Mouse (Mus musculus) gastrocnemius, postnatal 14 days (tissue): ENCODE measurements around the gene Khk. TPM values are rescaled to one million over a fixed set of nuclear protein-coding genes. Genes with fewer than 3 reads are reported as not detected.
A peak's percentile ranks its signal among the peaks of the same experiment; 100 is the strongest.

ENCODE experiments used
- DNase-seq: peaks from one replicate; pipeline ENCODE4 v3.0.0; 2021; ENCODE audit warnings: mixed read lengths
- intact Hi-C: fragments of 180-260 bp; cut with DNase I; formaldehyde crosslinking; loops from one replicate; pipeline ENCODE4 v1.15.1; 2025; ENCODE audit warnings: low total_unique reads
- total RNA-seq, 2 experiments: library from RNA; stranded (reverse); gene quantifications; 2 replicates each; pipeline ENCODE4 v1.2.3; 2021

Gene Khk
- total RNA-seq, 2 experiments from 2014 or later, result 31.4 to 32.7 TPM

DNA sequence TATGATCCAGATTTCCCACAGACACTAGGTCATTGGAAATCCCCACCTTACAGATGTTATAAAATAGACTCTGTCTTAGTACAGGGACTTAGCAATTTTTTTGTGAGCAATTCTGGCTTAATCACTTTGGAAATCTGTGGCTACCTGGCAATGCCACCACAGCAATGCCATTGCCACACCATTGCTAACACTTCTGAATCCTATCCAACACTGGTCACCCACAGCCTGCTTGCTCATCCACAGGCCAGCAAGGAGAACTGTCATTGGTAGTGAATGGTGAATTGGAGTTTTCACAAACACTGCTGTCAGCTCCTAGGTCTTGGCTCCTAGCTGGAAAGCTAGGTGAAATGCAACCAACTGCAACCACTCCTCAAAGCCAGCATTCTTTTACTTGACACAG is 10.8 kb upstream of the Khk start:
- intact Hi-C loops, result loop anchor here (5.0 kb wide), 1 partner anchor 103 kb away; no protein-coding TSS in a partner anchor
- no peak for DNase-seq

DNA sequence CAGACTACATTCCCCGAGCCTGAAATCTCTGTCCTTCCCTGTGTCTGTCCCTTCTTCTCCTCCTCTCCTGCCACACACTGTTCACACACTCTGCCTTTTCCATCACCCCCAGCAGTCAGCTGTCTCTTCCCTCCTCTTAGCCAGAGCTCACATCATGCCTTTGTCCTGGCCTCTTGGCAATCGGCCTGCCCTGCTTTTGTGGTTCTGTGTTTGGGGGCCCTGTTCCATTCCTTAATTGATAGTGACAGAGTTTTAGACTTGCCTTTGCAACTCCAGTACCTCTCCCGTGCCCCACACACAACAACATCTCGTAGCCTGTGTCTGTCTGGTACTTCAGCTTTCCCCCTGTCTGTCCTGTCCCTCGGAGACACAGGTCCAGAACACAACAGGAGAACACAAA is 9.1 kb upstream of the Khk start:
- intact Hi-C loops, result loop anchor here (5.0 kb wide), 1 partner anchor 105 kb away; no protein-coding TSS in a partner anchor
- DNase-seq, result no peak

DNA sequence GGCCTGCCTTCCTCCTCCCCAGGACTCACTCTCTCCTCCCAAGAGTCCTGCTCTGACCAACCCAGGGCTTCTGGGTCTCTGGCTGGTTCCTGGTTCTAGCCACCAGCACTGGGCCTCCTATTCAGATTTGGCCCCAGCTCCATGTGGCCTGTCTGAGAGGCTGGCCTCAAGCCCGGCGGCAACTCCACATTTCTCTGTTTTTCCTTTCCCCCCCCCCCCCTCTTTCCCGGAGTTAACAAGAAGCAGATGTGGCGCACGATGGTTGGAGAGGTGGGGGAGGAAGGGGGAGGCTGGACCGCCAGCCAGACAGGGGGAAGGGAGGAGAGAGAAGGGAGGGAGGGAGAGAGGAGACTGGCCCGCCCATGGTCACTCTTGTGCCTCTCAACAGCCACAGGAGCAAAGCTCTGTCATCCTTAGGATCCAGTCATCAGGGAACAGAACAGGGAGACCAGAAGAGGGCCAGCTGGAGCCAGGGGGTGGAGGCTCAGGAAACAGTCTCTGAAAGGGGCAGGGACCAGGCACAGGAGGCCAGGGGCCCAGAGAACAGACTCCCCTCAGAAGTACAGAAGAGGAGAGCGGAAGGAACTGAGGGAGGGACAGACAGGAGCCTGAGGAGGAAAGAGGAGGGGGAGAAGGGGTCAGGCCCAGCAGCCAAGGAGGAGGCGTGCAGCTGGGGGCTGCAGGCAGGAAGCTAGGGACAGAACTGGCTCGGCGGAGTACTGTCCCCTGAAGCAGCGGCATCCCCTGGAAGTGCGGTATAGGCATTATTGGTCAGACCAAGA is 8.0 kb upstream of the Khk start, which contains the start of gene Emilin1:
Gene Emilin1, plus strand, starts transcription at position 343 of the 782 bp plus-strand sequence.
- intact Hi-C loops, result loop anchor here (5.0 kb wide), 1 partner anchor 106 kb away; no protein-coding TSS in a partner anchor
- peak; percentile 87 for DNase-seq

DNA sequence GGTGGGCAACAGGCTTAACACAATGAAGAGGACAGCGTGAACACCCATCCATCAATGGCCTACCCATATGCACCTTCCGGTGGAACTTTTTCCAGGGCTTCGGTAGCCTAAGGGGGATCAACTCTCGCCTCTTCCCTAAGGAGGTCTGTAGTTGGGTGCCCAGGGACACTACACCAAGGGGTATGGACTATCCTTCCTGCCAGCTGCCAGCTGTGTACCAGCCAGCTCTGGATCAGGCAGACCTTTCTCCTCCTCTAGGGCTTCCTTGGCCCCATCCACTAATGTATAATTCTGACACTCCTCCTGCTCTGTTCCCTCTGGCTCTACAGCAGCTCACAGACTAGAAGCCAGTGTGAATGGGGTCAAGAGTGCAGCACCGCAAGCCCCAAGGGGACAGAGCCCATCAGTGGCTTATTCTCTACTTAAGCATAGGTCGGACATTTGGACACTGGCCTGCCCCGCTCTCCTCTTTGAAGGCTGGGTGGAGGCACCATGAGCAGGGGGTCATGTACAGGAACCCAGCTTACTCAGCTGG is 7.1 kb upstream of the Khk start:
- DNase-seq, result no peak

DNA sequence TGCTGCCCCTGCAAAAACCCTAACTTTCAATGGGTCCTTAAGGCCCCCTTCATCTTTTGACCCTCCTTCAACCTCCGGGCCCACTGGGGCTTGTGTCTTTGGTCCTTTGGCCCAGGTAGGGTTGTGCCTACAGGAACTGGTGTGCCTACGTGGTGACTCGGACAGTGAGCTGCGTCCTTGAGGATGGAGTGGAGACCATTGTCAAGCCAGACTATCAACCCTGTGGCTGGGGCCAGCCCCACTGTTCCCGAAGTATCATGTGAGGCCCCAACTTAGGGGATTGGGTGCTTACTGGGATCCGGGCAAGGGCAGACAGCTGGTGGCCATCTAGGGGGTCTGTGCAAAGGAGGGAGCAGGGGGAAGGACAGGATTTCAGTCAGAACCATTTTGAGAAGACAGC is 6.4 kb upstream of the Khk start:
- intact Hi-C loops, result loop anchor here (5.0 kb wide), 2 partner anchors 38 to 108 kb away; no protein-coding TSS in a partner anchor
- DNase-seq, result no peak

More for the DNA sequence above, 7.1 kb upstream of the Khk start:
- intact Hi-C loops, result loop anchor here (5.0 kb wide), 1 partner anchor 107 kb away; no protein-coding TSS in a partner anchor

DNA sequence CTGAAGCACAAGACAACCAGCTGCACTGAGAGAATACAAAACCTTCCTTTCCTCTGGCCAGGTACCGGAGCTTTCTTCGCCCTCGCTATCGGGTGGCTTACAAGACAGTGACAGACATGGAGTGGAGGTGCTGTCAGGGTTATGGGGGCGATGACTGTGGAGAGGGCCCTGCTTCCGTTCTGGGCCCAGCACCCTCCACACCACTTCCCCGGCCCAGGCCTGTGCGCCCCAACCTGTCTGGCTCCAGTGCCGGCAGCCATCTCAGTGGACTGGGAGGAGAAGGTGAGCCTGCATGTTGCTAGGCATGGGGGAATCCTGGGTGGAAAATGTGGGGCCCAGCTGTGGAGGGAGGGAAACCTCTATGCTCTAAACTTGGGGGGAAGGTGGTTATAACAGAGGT is 5.8 kb upstream of the Khk start:
- DNase-seq, result no peak
- intact Hi-C loops, result loop anchor here (5.0 kb wide), 1 partner anchor 38 kb away; no protein-coding TSS in a partner anchor

DNA sequence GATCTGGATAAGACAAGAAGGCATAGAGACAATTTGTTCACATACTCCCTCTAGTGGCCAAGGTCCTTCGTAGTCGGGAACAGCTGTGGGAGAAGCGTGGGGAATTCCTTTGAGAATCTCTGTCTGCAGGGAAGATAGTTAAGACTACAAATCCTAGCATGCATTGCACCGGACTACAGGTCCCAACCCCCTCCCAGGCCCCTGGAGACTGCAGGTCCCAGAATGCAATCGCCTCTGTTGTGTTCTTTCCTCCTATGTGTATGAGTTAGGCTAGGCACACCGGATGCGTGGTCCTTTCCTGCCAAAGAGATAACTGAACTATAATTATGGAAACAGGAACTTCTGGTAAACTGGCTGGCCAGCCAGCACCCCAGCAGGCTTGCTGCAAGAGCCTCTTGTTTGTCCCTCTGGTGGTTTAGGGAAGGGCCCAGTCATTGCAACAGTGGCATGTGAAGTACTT is 5.2 kb upstream of the Khk start:
- intact Hi-C loops, result loop anchor here (5.0 kb wide), 1 partner anchor 39 kb away; no protein-coding TSS in a partner anchor
- DNase-seq, result peak; percentile 88

DNA sequence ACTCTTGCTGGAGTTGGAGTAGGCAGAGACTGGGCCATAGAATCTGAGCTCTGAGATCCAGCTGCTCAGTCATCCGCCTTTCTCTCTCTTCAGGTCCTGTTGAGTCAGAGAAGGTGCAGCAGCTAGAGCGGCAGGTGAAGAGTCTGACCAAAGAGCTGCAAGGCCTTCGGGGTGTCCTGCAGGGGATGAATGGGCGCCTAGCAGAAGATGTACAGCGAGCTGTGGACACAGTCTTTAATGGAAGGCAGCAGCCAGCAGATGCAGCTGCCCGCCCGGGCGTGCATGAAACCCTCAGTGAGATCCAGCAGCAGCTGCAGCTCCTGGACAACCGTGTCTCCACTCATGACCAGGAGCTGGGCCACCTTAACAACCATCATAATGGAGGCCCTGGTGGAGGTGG is 4.4 kb upstream of the Khk start:
- no peak for DNase-seq
- intact Hi-C loops, result loop anchor here (5.0 kb wide), 1 partner anchor 40 kb away; no protein-coding TSS in a partner anchor

DNA sequence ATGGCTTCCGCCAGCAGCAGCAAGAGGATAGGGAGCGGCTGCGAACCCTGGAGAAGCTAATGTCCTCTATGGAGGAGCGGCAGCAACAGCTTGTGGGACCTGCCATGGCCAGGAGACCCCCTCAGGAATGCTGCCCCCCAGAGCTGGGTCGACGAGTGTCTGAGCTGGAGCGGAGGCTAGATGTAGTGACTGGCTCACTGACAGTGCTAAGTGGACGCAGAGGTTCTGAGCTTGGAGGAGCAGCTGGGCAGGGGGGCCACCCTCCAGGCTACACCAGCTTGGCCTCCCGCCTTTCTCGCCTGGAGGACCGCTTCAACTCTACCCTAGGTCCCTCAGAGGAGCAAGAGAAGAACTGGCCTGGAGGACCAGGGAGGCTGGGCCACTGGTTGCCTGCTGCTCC is 3.9 kb upstream of the Khk start:
- intact Hi-C loops, result loop anchor here (5.0 kb wide), 1 partner anchor 40 kb away; no protein-coding TSS in a partner anchor
- no peak for DNase-seq

DNA sequence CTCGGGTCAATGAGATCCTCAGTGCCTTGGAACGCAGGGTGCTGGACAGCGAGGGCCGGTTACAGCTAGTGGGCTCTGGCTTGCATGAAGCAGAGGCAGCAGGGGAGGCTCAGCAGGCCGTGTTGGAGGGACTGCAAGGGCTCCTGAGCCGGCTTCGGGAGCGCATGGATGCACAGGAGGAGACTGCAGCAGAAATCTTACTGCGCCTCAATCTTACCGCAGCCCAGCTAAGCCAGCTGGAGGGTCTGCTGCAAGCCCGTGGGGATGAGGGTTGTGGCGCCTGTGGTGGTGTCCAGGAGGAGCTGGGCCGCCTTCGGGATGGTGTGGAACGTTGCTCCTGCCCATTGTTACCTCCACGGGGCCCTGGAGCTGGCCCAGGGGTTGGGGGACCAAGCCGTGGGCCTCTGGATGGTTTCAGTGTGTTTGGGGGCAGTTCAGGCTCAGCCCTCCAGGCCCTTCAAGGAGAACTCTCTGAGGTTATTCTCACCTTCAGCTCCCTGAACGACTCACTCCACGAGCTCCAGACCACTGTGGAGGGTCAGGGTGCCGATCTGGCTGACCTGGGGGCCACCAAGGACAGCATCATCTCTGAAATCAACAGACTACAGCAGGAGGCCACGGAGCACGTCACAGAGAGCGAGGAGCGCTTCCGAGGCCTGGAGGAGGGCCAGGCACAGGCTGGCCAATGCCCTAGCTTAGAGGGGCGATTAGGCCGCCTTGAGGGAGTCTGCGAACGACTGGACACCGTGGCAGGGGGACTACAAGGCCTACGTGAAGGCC is 3.1 kb upstream of the Khk start:
- DNase-seq, result no peak
- intact Hi-C loops, result loop anchor here (5.0 kb wide), 1 partner anchor 41 kb away; no protein-coding TSS in a partner anchor

DNA sequence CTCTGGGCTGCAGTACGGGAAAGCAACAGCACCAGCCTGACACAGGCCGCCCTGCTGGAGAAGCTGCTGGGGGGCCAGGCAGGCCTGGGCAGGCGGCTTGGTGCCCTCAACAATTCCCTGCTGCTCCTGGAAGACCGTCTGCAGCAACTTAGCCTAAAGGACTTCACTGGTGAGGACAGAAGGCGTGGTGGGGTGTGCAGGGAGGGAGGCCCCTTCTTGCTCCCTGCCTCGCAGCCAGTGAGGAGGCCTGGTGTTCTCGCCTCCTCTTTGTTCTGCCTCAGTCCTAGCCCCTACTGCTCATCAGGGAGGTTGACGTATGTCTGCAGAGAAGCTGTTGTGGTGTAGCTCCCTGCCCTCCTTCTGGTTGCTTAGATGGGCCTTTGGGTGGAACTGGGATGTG is 2.5 kb upstream of the Khk start:
- intact Hi-C loops, result loop anchor here (5.0 kb wide), 1 partner anchor 41 kb away; no protein-coding TSS in a partner anchor
- DNase-seq, result no peak

DNA sequence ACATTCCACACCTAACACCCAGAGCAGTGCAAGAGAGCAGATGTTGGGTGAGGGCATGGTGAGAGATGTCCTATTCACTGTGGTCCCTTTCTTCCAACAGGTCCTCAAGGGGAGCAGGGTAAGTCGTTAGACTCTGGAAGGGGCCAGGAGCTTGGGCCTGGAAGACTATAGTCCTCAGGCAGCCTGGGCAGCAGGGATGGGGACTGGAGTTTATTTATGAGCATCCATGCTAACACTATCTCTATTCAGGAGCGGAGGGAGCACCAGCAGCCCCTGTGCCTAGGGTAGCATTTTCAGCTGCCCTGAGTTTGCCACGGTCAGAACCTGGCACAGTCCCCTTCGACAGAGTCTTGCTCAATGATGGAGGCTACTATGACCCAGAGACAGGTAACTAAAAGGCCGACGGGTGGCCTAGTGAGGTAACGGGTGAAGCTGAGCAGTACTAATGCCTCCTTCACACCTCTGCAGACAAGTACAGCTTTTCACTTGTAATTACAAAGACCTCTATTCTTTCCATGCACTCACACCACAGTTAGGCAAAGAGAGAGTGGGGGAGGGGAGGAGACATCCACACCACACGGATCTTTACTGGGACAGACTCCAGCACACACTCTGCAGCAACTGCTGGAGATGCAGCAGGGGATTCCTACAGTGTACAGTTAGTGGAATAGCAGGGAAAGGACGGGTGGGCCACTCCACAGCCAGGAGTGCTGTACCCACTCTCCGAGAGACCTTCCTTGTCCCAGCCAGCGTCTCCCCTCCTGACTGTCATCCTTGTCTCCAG is 1.2 kb upstream of the Khk start:
- DNase-seq, result no peak
- intact Hi-C loops, result loop anchor here (5.0 kb wide), 1 partner anchor 43 kb away; no protein-coding TSS in a partner anchor

DNA sequence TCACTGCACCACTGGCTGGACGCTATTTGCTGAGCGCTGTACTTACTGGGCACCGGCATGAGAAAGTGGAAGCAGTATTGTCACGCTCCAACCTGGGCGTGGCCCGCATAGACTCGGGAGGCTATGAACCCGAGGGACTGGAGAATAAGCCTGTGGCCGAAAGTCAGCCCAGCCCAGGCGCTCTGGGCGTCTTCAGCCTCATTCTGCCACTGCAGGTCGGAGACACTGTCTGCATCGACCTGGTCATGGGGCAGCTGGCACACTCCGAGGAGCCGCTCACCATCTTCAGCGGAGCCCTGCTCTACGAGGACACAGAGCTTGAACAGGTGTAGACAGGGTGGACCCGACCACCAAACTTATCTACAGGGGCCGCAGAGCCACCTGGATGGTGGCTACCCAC is 610 bp upstream of the Khk start:
- intact Hi-C loops, result no loop called here
- no peak for DNase-seq

DNA sequence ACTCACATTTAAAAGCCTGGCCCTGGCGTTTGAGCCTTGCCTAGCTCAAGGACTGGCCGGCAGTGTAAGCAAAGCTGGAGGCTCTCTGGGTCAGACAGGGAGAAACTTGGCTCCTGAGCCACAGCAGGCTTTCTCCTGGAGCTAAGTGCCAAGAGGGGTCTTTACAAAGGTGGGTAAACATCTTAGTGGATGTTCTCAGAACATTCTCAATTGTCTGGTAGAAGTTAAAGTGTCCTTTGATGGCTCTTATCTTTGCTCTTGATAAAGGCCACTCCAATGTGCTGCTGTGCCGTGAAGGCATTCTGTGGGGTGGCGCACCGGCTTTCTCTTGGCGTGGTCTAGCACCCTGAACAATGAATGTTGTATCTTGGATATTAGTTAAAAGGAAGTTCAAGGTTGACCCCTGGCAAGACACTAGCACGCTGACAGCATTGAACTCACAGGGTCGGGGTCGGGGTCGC is 1.4 kb downstream of the Khk start:
- intact Hi-C loops, result no loop called here
- no peak for DNase-seq

DNA sequence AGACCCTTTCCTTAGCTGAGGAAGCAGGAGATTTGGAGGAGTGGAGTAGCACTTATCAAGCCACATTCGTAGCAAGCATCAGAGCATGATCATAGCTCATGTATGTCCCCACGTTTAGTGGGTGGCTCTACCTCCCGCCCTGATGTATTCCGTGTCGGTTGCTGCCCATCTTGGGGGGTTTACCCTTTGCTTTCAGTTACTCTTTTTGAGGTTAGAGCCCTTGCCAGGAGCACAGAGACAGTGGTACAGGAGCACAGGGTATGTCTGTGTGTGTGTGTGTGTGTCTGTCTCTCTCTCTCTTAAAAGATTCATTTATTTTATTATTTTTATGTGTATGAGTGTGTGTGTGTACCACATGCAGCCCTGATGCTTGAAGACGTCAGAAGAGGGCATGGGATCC is 1.9 kb downstream of the Khk start:
- DNase-seq, result no peak
- intact Hi-C loops, result no loop called here

DNA sequence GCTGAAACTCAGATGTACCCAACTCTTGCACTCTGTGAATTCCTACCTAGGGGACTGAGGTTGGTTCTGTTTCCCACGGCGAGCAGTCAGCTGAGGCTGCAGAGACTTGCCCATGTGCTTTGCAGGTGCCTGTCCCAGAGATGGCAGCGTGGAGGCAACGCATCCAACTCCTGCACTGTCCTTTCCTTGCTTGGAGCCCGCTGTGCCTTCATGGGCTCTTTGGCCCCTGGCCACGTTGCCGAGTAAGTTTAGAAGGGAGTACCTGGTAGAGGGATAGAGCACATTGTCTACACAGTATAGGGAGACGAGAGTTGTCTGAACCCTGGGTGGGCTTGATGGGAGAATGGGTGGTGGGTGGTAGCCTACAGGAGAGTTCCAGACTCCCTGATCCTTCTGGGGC is 3.4 kb downstream of the Khk start:
- intact Hi-C loops, result loop anchor here (5.0 kb wide), 1 partner anchor 78 kb away; no protein-coding TSS in a partner anchor
- DNase-seq, result no peak

DNA sequence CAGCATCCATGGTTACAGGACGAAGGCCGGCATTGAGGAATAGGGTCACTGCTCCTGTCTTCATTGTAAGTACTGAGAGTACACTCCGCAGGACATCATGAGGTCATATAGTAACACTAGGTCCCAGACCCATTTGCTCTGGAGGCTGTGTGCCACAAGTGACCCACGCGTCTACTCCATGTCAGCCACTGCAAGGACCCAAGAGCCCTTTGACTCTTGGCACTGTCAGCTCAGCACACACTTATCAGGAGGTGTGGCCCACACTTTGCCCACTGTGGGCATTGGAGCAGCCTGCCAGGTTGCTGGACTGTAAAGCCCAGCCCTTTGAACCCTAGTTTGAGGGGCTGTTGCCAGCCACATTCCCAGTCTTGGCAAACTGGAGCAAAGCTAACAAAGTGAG is 4.0 kb downstream of the Khk start:
- intact Hi-C loops, result loop anchor here (5.0 kb wide), 1 partner anchor 77 kb away; no protein-coding TSS in a partner anchor

DNA sequence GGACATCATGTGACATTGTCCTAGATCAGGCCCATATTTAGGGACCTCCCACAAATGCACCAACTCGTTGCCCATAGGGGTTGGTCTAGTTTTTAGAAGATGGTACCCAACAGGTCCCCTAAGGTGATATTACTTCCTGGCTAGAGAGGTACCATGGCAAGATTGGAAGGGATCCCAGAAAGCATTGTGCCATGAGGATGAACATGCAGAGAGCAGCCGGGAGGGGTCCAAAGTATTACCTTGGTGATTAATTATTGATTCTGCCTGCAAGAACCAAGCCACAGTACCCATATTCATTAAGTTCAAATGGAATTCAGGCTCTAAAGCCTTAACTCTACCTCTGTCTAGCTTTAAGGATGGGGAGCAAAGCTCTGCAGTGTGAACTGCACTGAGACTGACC is 4.8 kb downstream of the Khk start:
- intact Hi-C loops, result loop anchor here (5.0 kb wide), 1 partner anchor 76 kb away; no protein-coding TSS in a partner anchor
- no peak for DNase-seq

More for the DNA sequence above, 4.0 kb downstream of the Khk start:
- no peak for DNase-seq
